Mouse (Mus musculus): ENCODE measurements around the gene Calr.

DNA sequence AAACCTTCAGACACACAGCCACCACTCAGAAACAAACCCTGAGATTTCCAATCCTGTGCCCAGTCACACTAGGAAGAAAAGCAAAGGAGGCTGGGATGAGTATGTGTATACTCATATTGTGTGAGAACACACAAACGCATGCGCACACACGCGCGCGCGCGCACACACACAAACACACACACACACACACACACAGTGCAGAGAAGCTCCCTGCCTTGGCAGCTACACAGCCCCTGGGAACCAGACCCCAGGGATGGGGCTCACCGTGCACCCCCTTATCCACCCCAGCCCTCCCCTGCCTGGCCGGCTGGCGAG is 32.5 kb downstream of the Calr start:
- TF ChIP-seq POLR2A (IDR thresholded peaks at IDR 0.05; ENCODE audit: borderline replicate concordance, insufficient read depth, low read length), result no peak
- TF ChIP-seq CTCF (IDR thresholded peaks at IDR 0.05; ENCODE audit: borderline replicate concordance, insufficient read depth, low read depth, low read length), result no peak

Measured in cerebellum, adult 2 months (tissue).